Mouse (Mus musculus): ENCODE measurements around the gene Gabarapl2. TPM values are rescaled to one million over a fixed set of nuclear protein-coding genes. Genes with fewer than 3 reads are reported as not detected.

The Gabarapl2 gene
- polyA plus RNA-seq, 1 experiment from 2014 or later: 431 TPM

- WGBS: 9% methylated on average over 10 of the region's 10 CpGs
- Histone ChIP-seq H3K4me3 (peak overlapping the region; percentile 89), H3K9me3 (no peaks in the 10 kb centered on the region), H3K27ac (replicated peaks) (peak overlapping the region; percentile 82), H3K27me3 (no peaks in the 10 kb centered on the region), H3K36me3 (peaks cover 15% of the 10 kb centered on the region), H3K4me2 (peak overlapping the region; percentile 99), H3K9ac (peak overlapping the region; percentile 44), H3K4me1 (replicated peaks) (peaks cover 23% of the 10 kb centered on the region)
- ATAC-seq (ENCODE audit: low FRiP score, low read depth): peak; percentile 49; the same call in 1 of the 2 replicates
These were observed 874 bp upstream of the Gabarapl2 start for GRCm38 (mm10) chr8:111939516-111940142.

- Histone ChIP-seq H3K4me3 (peak overlapping the region; percentile 89), H3K4me1 (replicated peaks) (peaks cover 23% of the 10 kb centered on the region), H3K27ac (replicated peaks) (peak overlapping the region; percentile 82), H3K27me3 (no peaks in the 10 kb centered on the region), H3K9ac (peak overlapping the region; percentile 86), H3K9me3 (no peaks in the 10 kb centered on the region), H3K36me3 (peaks cover 22% of the 10 kb centered on the region), H3K4me2 (peak overlapping the region; percentile 99)
- WGBS: 1% methylated on average over 23 of the region's 23 CpGs
- ATAC-seq (ENCODE audit: low FRiP score, low read depth): peak; percentile 16; the same call in 1 of the 2 replicates
These were observed 575 bp downstream of the Gabarapl2 start for GRCm38 (mm10) chr8:111941101-111941454.

DNA sequence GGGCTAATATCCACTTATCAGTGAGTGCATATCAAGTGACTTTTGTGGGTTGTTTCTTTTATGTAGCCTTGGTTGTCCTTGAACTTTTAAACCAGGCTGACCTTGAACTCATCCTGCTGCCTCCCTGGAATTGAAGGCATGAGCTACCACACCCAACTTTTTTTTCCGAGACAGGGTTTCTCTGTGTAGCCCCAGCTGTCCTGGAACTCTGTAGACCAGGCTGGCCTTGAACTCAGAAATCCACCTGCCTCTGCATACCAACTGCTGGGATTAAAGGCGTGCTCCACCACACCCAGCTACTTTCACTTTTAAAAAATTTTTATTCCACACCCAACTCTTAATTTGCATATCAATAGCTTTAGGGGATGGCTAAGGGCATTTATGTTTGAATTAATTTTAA is 3.0 kb downstream of the Gabarapl2 start:
- Histone ChIP-seq H3K27me3 (no peaks in the 10 kb centered on the region), H3K4me3 (no peak overlapping the region), H3K27ac (replicated peaks) (no peak overlapping the region), H3K4me1 (replicated peaks) (peaks cover 23% of the 10 kb centered on the region), H3K9me3 (no peaks in the 10 kb centered on the region), H3K9ac (no peak overlapping the region), H3K36me3 (peaks cover 37% of the 10 kb centered on the region), H3K4me2 (no peak overlapping the region)
- no peak for ATAC-seq (ENCODE audit: low FRiP score, low read depth)
- 86% methylated on average over 2 of the region's 2 CpGs for WGBS

- peaks cover 4% of the 10 kb centered on the region for H3K4me1 ChIP-seq (replicated peaks)
- ATAC-seq (ENCODE audit: low FRiP score, low read depth): no peak
- H3K9ac ChIP-seq: no peak overlapping the region
- no peak overlapping the region for H3K4me3 ChIP-seq
- H3K27me3 ChIP-seq: no peaks in the 10 kb centered on the region
- no peak overlapping the region for H3K27ac ChIP-seq (replicated peaks)
- H3K9me3 ChIP-seq: no peaks in the 10 kb centered on the region
- 91% methylated on average over 2 of the region's 2 CpGs for WGBS
- no peak overlapping the region for H3K4me2 ChIP-seq
- peaks cover 37% of the 10 kb centered on the region for H3K36me3 ChIP-seq
These were observed 6.6 kb downstream of the Gabarapl2 start for GRCm38 (mm10) chr8:111947144-111947543.

DNA sequence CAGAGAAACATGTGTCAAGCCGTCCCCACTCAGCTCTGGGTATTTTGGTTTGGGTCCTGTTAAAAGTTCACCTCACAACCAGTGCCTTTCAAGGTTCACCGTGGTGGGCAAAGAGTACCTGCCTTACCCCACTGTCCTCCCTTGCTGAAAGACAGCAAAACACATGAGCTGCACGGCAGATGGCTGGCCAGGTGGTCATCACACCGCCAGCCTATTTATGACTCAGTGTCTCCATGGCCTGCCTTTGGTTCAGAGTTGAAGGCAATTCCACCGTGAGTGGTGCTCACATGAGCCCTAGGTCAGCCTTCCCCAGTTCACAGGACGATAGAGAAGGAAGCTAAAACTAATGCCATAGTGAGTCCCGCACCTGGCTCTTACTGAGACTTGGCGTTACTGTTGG is 7.5 kb downstream of the Gabarapl2 start:
- Histone ChIP-seq H3K9me3 (no peaks in the 10 kb centered on the region), H3K4me2 (no peak overlapping the region), H3K9ac (no peak overlapping the region), H3K27me3 (no peaks in the 10 kb centered on the region), H3K27ac (replicated peaks) (no peak overlapping the region), H3K4me1 (replicated peaks) (no peaks in the 10 kb centered on the region), H3K4me3 (no peak overlapping the region), H3K36me3 (peaks cover 40% of the 10 kb centered on the region)
- no peak for ATAC-seq (ENCODE audit: low FRiP score, low read depth)
- 95% methylated on average over 8 of the region's 8 CpGs for WGBS

GRCm38 (mm10) chr8:111950846-111951245 is 10.3 kb downstream of the Gabarapl2 start:
- Histone ChIP-seq H3K9me3 (no peaks in the 10 kb centered on the region), H3K27me3 (no peaks in the 10 kb centered on the region), H3K36me3 (peaks cover 40% of the 10 kb centered on the region), H3K9ac (no peak overlapping the region), H3K4me1 (replicated peaks) (no peaks in the 10 kb centered on the region), H3K4me2 (no peak overlapping the region), H3K4me3 (no peak overlapping the region), H3K27ac (replicated peaks) (no peak overlapping the region)
- WGBS: 93% methylated on average over 3 of the region's 3 CpGs
- no peak for ATAC-seq (ENCODE audit: low FRiP score, low read depth)

- Histone ChIP-seq H3K4me2 (no peak overlapping the region), H3K9me3 (no peaks in the 10 kb centered on the region), H3K9ac (no peak overlapping the region), H3K4me1 (replicated peaks) (no peaks in the 10 kb centered on the region), H3K27ac (replicated peaks) (no peak overlapping the region), H3K36me3 (peaks cover 42% of the 10 kb centered on the region), H3K27me3 (no peaks in the 10 kb centered on the region), H3K4me3 (no peak overlapping the region)
- ATAC-seq (ENCODE audit: low FRiP score, low read depth): no peak
- 96% methylated on average over 7 of the region's 7 CpGs for WGBS
These were observed 10.8 kb downstream of the Gabarapl2 start for GRCm38 (mm10) chr8:111951317-111951716.

DNA sequence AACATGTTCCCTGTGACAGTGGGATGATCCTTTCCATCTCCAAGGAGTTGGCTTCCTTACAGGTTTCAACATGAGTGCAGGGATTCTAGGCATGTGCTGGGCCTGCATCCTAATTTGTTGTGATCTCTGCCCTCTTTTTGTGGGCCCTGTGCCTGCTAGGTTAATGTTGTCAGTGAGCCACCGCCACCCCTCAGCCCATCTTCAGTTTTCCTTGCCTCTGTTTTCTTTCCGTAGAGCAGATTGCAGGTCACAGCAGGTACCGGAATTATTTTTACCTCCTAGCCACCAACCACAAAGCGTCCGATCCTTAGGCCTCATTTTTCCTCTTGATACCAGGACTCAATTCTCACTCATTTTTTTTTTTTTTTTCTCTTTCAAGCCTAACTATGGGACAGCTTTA is 11.4 kb downstream of the Gabarapl2 start:
- ATAC-seq (ENCODE audit: low FRiP score, low read depth): no peak
- Histone ChIP-seq H3K4me2 (no peak overlapping the region), H3K27ac (replicated peaks) (no peak overlapping the region), H3K4me1 (replicated peaks) (no peaks in the 10 kb centered on the region), H3K4me3 (no peak overlapping the region), H3K27me3 (no peaks in the 10 kb centered on the region), H3K9me3 (no peaks in the 10 kb centered on the region), H3K9ac (no peak overlapping the region), H3K36me3 (peaks cover 47% of the 10 kb centered on the region)
- WGBS: 96% methylated on average over 5 of the region's 5 CpGs

DNA sequence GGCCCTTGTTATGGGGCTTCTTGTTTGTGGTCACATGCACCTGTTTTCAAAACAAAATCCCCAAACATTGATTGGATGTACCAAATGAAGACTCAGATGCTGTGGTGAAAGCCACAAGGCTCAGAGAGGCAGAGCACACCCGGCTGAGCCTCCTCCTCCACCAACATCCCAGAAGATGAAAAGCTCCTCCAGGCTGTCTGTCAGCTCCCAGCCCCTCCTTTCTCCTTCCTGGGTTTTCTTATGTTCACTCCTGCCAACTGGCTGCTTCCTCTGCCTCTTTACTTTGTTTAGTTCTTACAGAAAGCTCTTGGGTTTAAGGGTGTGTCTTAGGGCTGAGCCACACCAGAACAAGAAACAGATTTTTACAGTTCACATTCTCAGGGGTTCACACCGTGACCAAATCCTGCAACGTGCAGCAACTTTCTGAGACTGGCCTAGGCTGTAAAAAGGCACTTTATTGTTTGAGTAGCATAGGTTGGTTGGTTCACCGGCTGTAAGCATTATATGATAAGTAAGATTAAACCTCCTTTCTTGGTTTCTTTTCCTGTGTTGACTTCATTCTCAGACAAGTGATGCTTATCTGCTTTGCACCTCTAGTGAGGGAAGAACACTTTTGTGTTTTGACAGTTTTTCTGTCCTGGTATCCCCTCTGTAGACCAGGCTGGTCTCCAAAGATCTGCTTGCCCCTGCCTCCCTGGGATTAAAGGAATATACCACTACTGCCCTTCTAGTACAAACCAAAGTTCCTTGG is 14.5 kb downstream of the Gabarapl2 start:
- no peaks in the 10 kb centered on the region for H3K4me1 ChIP-seq (replicated peaks)
- H3K36me3 ChIP-seq: peaks cover 46% of the 10 kb centered on the region
- 86% methylated on average over 4 of the region's 4 CpGs for WGBS
- no peak overlapping the region for H3K4me2 ChIP-seq
- H3K27ac ChIP-seq (replicated peaks): no peak overlapping the region
- H3K9me3 ChIP-seq: no peaks in the 10 kb centered on the region
- ATAC-seq (ENCODE audit: low FRiP score, low read depth): no peak
- no peak overlapping the region for H3K4me3 ChIP-seq
- H3K9ac ChIP-seq: no peak overlapping the region
- H3K27me3 ChIP-seq: no peaks in the 10 kb centered on the region

DNA sequence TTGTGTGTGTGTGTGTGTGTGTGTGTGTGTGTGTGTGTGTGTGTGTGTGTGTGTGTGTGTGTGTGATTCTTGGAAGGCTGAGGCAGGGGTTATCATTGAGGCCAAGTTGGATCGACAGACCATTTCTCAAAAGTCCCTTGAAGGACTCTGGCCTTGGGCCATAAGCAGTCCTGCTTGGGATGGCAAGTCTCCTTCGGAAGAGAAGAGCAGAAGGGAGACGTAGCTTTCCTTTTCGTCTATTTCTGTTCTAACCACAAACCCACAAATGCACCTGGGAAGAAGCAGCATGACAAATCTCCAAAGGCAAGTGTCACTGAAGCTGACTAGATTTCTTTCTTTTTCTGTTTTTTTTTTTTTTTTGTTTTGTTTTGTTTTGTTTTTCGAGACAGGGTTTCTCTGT is 15.4 kb downstream of the Gabarapl2 start:
- Histone ChIP-seq H3K9me3 (no peaks in the 10 kb centered on the region), H3K27me3 (no peaks in the 10 kb centered on the region), H3K9ac (no peak overlapping the region), H3K27ac (replicated peaks) (no peak overlapping the region), H3K4me3 (no peak overlapping the region), H3K4me1 (replicated peaks) (no peaks in the 10 kb centered on the region), H3K4me2 (no peak overlapping the region), H3K36me3 (peaks cover 46% of the 10 kb centered on the region)
- ATAC-seq (ENCODE audit: low FRiP score, low read depth): no peak
- 94% methylated on average over 5 of the region's 5 CpGs for WGBS

- H3K27me3 ChIP-seq: no peaks in the 10 kb centered on the region
- H3K36me3 ChIP-seq: peaks cover 46% of the 10 kb centered on the region
- no peak overlapping the region for H3K27ac ChIP-seq (replicated peaks)
- no peak overlapping the region for H3K4me2 ChIP-seq
- H3K9me3 ChIP-seq: no peaks in the 10 kb centered on the region
- 91% methylated on average over 2 of the region's 2 CpGs for WGBS
- no peaks in the 10 kb centered on the region for H3K4me1 ChIP-seq (replicated peaks)
- ATAC-seq (ENCODE audit: low FRiP score, low read depth): no peak
- no peak overlapping the region for H3K4me3 ChIP-seq
- no peak overlapping the region for H3K9ac ChIP-seq
These were observed 16.7 kb downstream of the Gabarapl2 start for GRCm38 (mm10) chr8:111957231-111957630.

- WGBS: 76% methylated on average over 15 of the region's 15 CpGs
- no peaks in the 10 kb centered on the region for H3K27me3 ChIP-seq
- H3K9ac ChIP-seq: no peak overlapping the region
- H3K9me3 ChIP-seq: no peaks in the 10 kb centered on the region
- H3K4me2 ChIP-seq: no peak overlapping the region
- H3K4me1 ChIP-seq (replicated peaks): no peaks in the 10 kb centered on the region
- ATAC-seq (ENCODE audit: low FRiP score, low read depth): 0 out of 2 replicates have a peak, but pooled peaks have one; percentile 6
- H3K4me3 ChIP-seq: no peak overlapping the region
- H3K36me3 ChIP-seq: peaks cover 21% of the 10 kb centered on the region
- no peak overlapping the region for H3K27ac ChIP-seq (replicated peaks)
These were observed 20.3 kb downstream of the Gabarapl2 start for GRCm38 (mm10) chr8:111960591-111961321.
